Mouse (Mus musculus) adrenal gland, postnatal 14 days (tissue): ENCODE results near the gene Pogz. TPM values are rescaled to one million over a fixed set of nuclear protein-coding genes. Genes with fewer than 3 reads are reported as not detected.

Source experiments
- DNase-seq: peaks from one replicate; pipeline ENCODE4 v3.0.0; 2021; ENCODE audit warnings: mixed read lengths
- long read RNA-seq, 2 experiments: library from polyadenylated mRNA; stranded (forward); transcript quantifications; one replicate each; pipeline ENCODE4 v2.0.0; 2021
- total RNA-seq: library from RNA; stranded (reverse); gene quantifications from 2 replicates; pipeline ENCODE4 v1.2.3, GENCODE M21; 2021

The Pogz gene
- total RNA-seq, result 29.1 and 31.4 TPM in 2 replicates
- long read RNA-seq, experiment 1, partial matches to known transcripts, result 2 of 3 reads
- long read RNA-seq, experiment 1, other reads (novel, unspliced or antisense), result 1 of 3 reads
- long read RNA-seq, experiment 2, partial matches to known transcripts, result 1 of 5 reads
- long read RNA-seq, experiment 2, other reads (novel, unspliced or antisense), result 4 of 5 reads

GRCm38 (mm10) chr3:94837183-94837890 lies at the start of gene Pogz:
Gene Pogz (plus strand): TSS chr3:94837567.
- peak; percentile 98 for DNase-seq

DNA sequence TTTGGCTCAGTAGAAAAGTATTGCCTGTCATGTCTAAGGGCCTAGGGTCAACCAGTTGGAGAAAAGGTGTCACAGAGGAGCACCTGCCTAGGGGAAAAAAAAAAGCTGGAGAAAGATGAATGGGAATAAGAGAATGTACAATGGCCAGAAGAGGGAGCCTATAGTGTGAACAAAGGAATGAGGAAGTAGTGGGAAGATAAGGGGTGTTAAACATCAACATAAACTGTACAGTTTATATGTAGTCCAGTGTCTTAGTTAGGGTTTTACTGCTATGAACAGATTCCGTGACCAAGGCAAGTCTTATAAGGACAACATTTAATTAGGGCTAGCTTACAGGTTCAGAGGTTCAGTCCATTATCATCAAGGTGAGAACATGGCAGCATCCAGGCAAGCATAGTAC lies 48.3 kb upstream of the Pogz start:
- no peak for DNase-seq

DNA sequence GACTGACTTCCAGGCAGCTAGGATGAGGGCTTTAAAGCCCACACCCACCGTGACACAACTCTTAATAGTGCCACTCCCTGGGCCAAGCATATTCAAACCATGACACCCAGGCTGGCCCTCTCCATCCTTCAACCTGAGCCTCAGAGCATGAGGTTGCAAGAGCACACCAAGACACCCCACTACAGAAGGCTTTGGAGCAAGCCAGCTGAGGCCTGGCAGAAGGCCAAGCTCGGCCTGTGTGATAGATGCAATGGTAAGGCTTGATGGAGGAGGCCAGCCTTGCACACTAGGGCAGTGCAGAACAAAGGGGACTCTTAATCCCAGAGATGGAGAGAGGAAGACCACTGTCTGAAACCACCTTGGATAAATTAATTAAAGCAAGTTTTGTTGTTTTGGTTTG lies 47.9 kb upstream of the Pogz start:
- peak; percentile 27 for DNase-seq

GRCm38 (mm10) chr3:94792258-94792657 lies 45.1 kb upstream of the Pogz start:
- DNase-seq, result no peak

GRCm38 (mm10) chr3:94793672-94794071 lies 43.7 kb upstream of the Pogz start:
- no peak for DNase-seq

GRCm38 (mm10) chr3:94794359-94794758 lies 43.0 kb upstream of the Pogz start:
- DNase-seq, result no peak

DNA sequence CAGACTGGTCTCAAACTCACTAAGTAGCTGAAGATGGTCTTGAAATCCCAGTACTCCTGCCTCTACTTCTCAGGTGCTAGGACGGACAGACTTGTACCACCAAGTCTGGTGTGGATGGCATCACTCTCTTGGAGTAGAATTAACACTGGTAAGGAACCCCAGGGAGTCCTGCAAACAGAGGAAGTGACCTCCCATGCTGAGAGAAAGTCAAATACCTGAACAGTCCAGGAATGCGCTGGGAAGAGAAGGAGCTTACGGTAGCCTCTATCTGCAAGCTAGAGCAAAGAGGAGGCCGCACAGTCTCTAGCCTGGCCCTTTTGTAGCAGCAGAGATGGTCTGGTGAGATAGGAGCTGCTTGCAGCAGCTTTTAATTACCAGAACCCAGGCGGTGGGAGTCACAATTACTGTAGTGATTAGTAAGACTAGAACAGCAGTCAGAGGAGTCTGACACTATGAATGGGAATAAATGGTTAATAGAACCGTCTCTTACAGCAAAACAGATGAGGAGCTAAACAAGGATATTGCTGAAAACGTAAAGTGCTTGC lies 41.7 kb upstream of the Pogz start:
- no peak for DNase-seq

DNA sequence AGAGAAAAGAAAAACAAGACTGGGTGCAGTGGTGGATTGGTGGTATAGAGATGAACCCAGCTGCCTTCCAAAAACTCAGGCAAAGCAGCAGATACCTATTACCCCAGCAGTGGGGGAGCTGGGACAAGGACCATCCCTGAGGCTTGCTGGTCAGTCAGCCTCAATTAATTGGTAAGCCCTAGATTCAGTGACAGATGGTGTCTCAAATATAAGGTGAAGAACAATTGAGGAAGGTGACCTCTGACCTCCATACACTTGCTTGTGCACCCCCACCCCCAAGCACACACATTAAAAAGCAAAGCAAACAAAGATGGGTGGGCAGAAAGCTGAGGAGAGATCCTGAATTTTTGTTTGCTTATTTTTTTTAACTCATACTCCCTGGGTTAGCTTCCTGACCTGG lies 41.2 kb upstream of the Pogz start:
- DNase-seq, result no peak

DNA sequence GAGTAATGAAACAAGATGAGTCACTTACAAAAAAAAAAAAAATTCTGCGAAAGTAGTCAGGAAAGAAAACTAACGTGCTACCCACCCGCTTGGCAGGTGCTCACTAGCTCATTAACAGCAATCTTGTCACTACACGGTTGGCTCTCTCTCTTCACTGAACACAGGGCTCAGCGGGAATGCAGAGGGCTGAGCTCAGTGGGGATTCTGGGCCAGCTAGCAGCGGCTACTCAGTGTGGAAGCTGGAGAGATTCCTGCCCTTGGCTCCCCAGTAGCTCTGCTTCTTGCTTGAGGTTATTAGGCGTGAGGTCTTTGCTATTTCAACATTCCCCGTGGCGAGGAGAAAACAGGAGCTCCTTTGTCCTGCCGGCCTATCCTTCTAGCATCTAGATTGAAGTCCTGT lies 33.2 kb upstream of the Pogz start:
- DNase-seq, result peak; percentile 45

DNA sequence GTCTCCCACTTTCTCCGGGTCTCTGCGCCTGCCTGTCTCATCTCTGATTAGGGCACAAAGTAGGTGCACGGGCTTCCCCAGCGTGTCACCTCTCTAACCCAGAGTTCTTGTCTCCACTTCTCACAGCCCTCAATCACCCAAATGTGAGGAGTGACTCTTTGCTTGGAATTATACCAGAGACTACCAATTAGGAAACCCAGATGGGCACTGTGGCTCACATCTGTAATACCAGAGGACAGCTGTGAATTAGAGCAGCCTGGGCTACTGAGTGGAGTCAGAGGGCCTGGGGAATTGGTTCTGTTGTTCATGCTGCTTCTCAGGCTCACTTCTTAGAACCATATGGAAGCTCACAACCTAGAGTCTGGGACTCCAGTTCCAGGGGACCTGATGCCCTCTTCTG lies 32.4 kb upstream of the Pogz start:
- DNase-seq, result no peak

DNA sequence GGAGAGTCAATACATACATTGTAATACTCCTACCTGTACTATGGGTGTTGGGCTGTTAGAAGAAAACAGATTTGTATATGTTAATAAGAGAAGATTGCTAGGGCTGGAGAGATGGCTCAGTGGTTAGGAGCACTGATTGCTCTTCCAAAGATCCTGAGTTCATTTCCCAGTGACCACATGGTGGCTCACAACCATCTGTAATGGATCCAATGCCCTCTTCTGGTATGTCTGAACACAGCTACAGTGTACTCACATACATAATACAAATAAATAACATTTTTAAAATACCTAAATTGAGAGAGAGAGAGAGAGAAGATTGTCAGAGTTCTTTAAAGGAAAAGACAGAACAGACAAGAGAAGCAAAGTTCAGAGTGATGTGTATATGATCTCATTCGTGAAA lies 29.1 kb upstream of the Pogz start:
- no peak for DNase-seq

DNA sequence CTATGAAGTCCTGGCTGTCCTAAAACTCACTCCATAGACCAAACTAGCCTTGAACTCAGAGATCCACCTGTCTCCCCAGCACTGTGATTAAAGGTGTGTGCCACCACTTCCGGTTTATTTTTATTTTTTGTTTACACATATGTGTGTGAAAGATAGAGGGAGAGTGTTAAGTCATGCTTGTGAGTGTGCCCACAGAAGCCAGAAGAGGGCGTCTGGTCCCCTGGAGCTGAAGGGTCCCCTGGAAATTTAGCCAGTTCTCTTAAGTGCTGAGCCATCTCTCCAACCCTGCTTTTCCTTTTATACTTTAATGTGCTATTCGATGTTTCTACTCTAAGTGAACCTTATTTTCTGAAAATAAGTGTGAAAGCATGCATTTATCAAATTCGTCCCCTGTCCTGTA lies 25.7 kb upstream of the Pogz start:
- peak; percentile 50 for DNase-seq

DNA sequence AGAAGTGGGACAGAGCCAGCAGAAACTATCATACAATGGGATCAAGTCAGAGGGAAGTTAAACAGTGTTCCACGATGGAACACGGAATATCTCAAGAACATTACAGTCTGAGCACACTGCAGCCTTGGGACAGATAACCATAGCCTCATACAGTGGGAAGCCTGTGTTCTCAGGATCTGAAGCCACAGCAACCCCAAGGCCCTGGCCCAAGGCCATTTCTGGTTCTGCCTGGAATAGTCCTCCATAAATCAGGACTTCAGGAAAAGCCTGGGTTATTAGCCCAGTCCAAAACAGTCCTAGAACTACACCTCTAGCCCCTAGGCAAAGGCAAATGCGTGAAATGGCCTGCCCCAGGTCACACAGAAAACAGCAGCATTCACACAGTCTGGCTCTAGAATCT lies 23.7 kb upstream of the Pogz start:
- DNase-seq, result peak; percentile 84

DNA sequence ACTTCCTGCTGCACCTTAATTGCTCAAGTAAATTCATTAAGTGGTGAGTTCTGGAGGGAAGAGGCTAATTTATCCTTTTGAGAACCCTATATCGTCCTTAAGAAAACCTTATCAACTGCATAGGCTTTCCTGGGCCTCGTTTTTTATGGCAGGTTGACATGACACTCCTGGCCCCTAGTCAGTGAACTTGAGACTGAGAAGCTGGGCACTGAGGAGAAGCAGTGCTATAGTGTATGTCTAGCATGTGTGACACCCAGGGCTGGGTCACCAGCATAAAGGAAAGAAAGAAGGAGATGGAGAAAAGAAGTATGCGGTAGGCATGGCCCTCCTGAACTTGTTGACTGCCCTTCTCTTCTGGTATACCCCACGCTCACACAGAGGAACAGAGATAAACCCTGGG lies 23.3 kb upstream of the Pogz start:
- DNase-seq, result no peak

- DNase-seq, result no peak
Measured at GRCm38 (mm10) chr3:94814663-94815062, 22.7 kb upstream of the Pogz start.

- no peak for DNase-seq
Measured at GRCm38 (mm10) chr3:94815603-94816002, 21.8 kb upstream of the Pogz start.

- DNase-seq, result no peak
Measured at GRCm38 (mm10) chr3:94817731-94818130, 19.6 kb upstream of the Pogz start.

- DNase-seq, result no peak
Measured at GRCm38 (mm10) chr3:94819452-94820425, 17.6 kb upstream of the Pogz start.

GRCm38 (mm10) chr3:94821008-94821638 lies 16.2 kb upstream of the Pogz start:
- peak; percentile 66 for DNase-seq

- no peak for DNase-seq
Measured at GRCm38 (mm10) chr3:94822082-94822481, 15.3 kb upstream of the Pogz start.

GRCm38 (mm10) chr3:94824110-94824509 lies 13.3 kb upstream of the Pogz start:
- no peak for DNase-seq

- DNase-seq, result no peak
Measured at GRCm38 (mm10) chr3:94832100-94832499, 5.3 kb upstream of the Pogz start.
